Mouse (Mus musculus) midbrain, postnatal 0 days (tissue): ENCODE results near the gene Sult2b1. TPM values are rescaled to one million over a fixed set of nuclear protein-coding genes. Genes with fewer than 3 reads are reported as not detected.

ENCODE experiments used
- ATAC-seq: fragments of 200-750 bp; cut with Nextera tagmentation; 2 replicates; pipeline ENCODE4 v1.8.0; 2017; ENCODE audit warnings: moderate number of reproducible peaks, mild to moderate bottlenecking, moderate TSS enrichment, moderate library complexity; ENCODE audit not compliant: low FRiP score
- DNase-seq: peaks from one replicate; pipeline ENCODE4 v3.0.0-alpha.2; 2015; ENCODE audit warnings: low spot score
- H3K27ac ChIP-seq: fragments of 300-500 bp; sonication (generic); 2 replicates; pipeline ENCODE4 v1.5.1; 2014; ENCODE audit warnings: low read depth, mild to moderate bottlenecking, low read length, mixed read lengths
- H3K27me3 ChIP-seq: fragments of 300-500 bp; sonication (generic); 2 replicates; pipeline ENCODE4 v1.6.1; 2014; ENCODE audit warnings: low read length, control low read depth, mixed read lengths; ENCODE audit not compliant: insufficient read depth
- H3K36me3 ChIP-seq: fragments of 300-500 bp; sonication (generic); 2 replicates; pipeline ENCODE4 v1.6.1; 2014; ENCODE audit warnings: low read length, control low read depth, mixed read lengths; ENCODE audit not compliant: insufficient read depth
- H3K4me1 ChIP-seq: fragments of 300-500 bp; sonication (generic); 2 replicates; pipeline ENCODE4 v1.6.1; 2014; ENCODE audit warnings: mild to moderate bottlenecking, control low read depth, antibody characterized with exemption, low read length, mixed read lengths; ENCODE audit not compliant: insufficient read depth
- H3K4me2 ChIP-seq: fragments of 300-500 bp; sonication (generic); 2 replicates; pipeline ENCODE4 v1.6.1; 2014; ENCODE audit warnings: low read depth, mild to moderate bottlenecking, low read length, mixed read lengths; ENCODE audit not compliant: poor library complexity, severe bottlenecking
- H3K4me3 ChIP-seq: fragments of 300-500 bp; sonication (generic); 2 replicates; pipeline ENCODE4 v1.5.1; 2014; ENCODE audit warnings: low read depth, mild to moderate bottlenecking, low read length, moderate library complexity
- H3K9ac ChIP-seq: fragments of 300-500 bp; sonication (generic); replicated peaks from 2 replicates; pipeline ENCODE4 v1.6.1; 2014; ENCODE audit warnings: mild to moderate bottlenecking, low read length, moderate library complexity, mixed read lengths; ENCODE audit not compliant: poor library complexity, severe bottlenecking
- H3K9me3 ChIP-seq: fragments of 300-500 bp; sonication (generic); 2 replicates; pipeline ENCODE4 v1.6.1; 2016; ENCODE audit warnings: low read length, control low read depth
- CTCF ChIP-seq: IDR thresholded peaks from 2 replicates; pipeline ENCODE4 v1.5.1; 2016; ENCODE audit warnings: antibody characterized with exemption, mild to moderate bottlenecking
- WGBS: fragments of 180-500 bp; shearing (Covaris S2); extraction: QIAGEN DNeasy Blood & Tissue Kit; methylation state at CpG from one replicate; pipeline ENCODE4 v1.1.7; 2014; 5-methylcytosine and 5-hydroxymethylcytosine counted together
- polyA plus RNA-seq: library from polyadenylated mRNA; unstranded; fragments of >200 nt; fragmentation: Nextera tagmentation; extraction: Ambion mirVana; gene quantifications from 2 replicates; pipeline ENCODE4 v1.2.1, GENCODE M21; 2015
- total RNA-seq: library from RNA; depleted of rRNA; stranded (reverse); fragments of >200 nt; gene quantifications from 2 replicates; pipeline ENCODE4 v1.2.3, GENCODE M21; 2014

Gene Sult2b1
- total and polyA plus RNA-seq, 2 experiments from 2014 or later = 5.0 to 5.6 TPM

GRCm38 (mm10) chr7:45721234-45721571 is 63.3 kb downstream of the Sult2b1 start:
- no peak overlapping the region for H3K4me2 ChIP-seq
- H3K9me3 ChIP-seq = no peaks in the 10 kb centered on the region
- TF ChIP-seq CTCF = no peak
- H3K9ac ChIP-seq = no peak overlapping the region
- no peak overlapping the region for H3K4me3 ChIP-seq
- H3K27ac ChIP-seq = no peak overlapping the region
- 74% methylated on average over 7 of the region's 7 CpGs for WGBS
- no peaks in the 10 kb centered on the region for H3K27me3 ChIP-seq
- H3K36me3 ChIP-seq = peaks cover 44% of the 10 kb centered on the region
- ATAC-seq (no peak), DNase-seq (no peak)
- peaks cover 3% of the 10 kb centered on the region; the same call in 1 of the 2 replicates for H3K4me1 ChIP-seq

GRCm38 (mm10) chr7:45720413-45721233 is 63.8 kb downstream of the Sult2b1 start, which contains the start of gene Fam83e:
TSS of gene Fam83e (plus strand) at chr7:45721212.
- Histone ChIP-seq H3K27ac (no peak within 1 kb of the TSS), H3K4me3 (no peak within 1 kb of the TSS), H3K36me3 (peaks cover 41% of the 10 kb centered on the region), H3K9me3 (no peaks in the 10 kb centered on the region), H3K27me3 (no peaks in the 10 kb centered on the region), H3K9ac (0 out of 2 replicates have a peak within 1 kb of the TSS, but pooled peaks have one; percentile 13), H3K4me2 (no peak within 1 kb of the TSS), H3K4me1 (peaks cover 3% of the 10 kb centered on the region; the same call in 1 of the 2 replicates)
- no peak for DNase-seq
- 88% methylated on average over 12 of the region's 14 CpGs for WGBS
- peak; percentile 34 for TF ChIP-seq CTCF
- no peak for ATAC-seq

DNA sequence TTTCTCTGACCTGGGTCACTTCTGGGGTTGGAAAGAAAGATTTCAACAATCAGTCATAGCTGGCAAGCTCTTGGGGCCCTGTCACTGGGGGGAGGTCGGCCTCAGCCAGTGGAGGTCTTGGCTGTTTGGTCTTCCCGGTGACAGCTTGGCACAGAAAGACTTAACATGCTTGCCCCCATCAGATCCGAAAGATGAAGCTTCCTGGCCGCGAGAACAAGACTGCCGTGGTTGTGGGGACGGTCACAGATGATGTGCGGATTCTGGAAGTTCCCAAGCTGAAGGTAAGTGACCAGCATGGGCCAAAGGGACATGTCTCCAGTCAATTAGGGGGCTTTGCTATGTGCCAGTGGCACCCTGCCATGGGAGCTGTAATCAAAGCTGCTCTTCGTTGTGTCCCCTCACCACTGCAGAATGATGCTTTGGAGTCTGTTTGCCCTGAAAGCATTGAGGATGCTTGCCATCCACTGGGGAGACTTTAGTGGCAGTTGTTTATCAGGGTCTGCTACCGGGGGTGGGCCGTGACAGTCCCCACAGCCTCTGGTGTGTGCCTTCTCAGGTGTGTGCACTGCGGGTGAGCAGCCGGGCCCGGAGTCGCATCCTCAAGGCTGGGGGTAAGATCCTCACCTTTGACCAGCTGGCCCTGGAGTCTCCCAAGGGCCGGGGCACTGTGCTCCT is 64.6 kb downstream of the Sult2b1 start:
- H3K4me3 ChIP-seq = no peak overlapping the region
- DNase-seq (no peak), ATAC-seq (no peak)
- TF ChIP-seq CTCF = no peak
- H3K27me3 ChIP-seq = no peaks in the 10 kb centered on the region
- WGBS = 93% methylated on average over 15 of the region's 16 CpGs
- H3K9ac ChIP-seq = no peak overlapping the region; the same call in 1 of the 2 replicates
- no peaks in the 10 kb centered on the region for H3K9me3 ChIP-seq
- peaks cover 3% of the 10 kb centered on the region; the same call in 1 of the 2 replicates for H3K4me1 ChIP-seq
- no peak overlapping the region for H3K4me2 ChIP-seq
- no peak overlapping the region for H3K27ac ChIP-seq
- peaks cover 40% of the 10 kb centered on the region for H3K36me3 ChIP-seq

DNA sequence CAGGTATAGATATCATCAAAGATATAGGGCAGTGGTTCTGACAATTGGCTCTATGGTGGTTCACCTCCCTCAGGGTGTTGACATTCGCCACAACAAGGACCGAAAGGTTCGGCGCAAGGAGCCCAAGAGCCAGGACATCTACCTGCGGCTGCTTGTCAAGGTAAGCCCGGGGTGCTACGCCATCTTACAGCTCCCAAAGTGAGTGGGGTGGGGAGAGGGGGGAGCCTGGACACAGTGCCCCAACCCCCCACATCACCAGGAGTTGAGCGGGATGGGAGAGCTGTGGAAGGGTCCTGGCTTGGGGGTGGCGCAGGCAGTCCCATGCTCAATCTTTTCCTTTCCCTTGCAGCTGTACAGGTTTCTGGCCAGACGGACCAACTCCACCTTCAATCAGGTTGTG is 65.3 kb downstream of the Sult2b1 start:
- Histone ChIP-seq H3K27ac (no peak overlapping the region), H3K27me3 (no peaks in the 10 kb centered on the region), H3K36me3 (peaks cover 33% of the 10 kb centered on the region), H3K4me3 (peak overlapping the region; percentile 58), H3K4me1 (peaks cover 7% of the 10 kb centered on the region), H3K9ac (peak overlapping the region; percentile 89), H3K9me3 (no peaks in the 10 kb centered on the region), H3K4me2 (peak overlapping the region; percentile 62)
- ATAC-seq = no peak
- 87% methylated on average over 10 of the region's 10 CpGs for WGBS
- TF ChIP-seq CTCF = no peak
- DNase-seq = no peak

GRCm38 (mm10) chr7:45718331-45718730 is 66.1 kb downstream of the Sult2b1 start:
- WGBS = under 1% methylated on average over 20 of the region's 20 CpGs
- Histone ChIP-seq H3K27me3 (no peaks in the 10 kb centered on the region), H3K4me3 (peak overlapping the region; percentile 58), H3K4me1 (peaks cover 9% of the 10 kb centered on the region), H3K27ac (peak overlapping the region; percentile 85), H3K4me2 (peak overlapping the region; percentile 62), H3K36me3 (peaks cover 25% of the 10 kb centered on the region), H3K9me3 (no peaks in the 10 kb centered on the region), H3K9ac (peak overlapping the region; percentile 89)
- ATAC-seq (no peak), DNase-seq (no peak)
- no peak for TF ChIP-seq CTCF

- Histone ChIP-seq H3K9ac (peak within 1 kb of the TSS; percentile 89), H3K4me1 (peaks cover 9% of the 10 kb centered on the region), H3K36me3 (peaks cover 26% of the 10 kb centered on the region), H3K4me3 (peak within 1 kb of the TSS; percentile 58), H3K27me3 (no peaks in the 10 kb centered on the region), H3K9me3 (no peaks in the 10 kb centered on the region), H3K4me2 (peak within 1 kb of the TSS; percentile 62), H3K27ac (peak within 1 kb of the TSS; percentile 89)
- WGBS = 0% methylated on average over 41 of the region's 41 CpGs
- ATAC-seq (peak; percentile 82), DNase-seq (peak; percentile 99)
- peak; percentile 35 for TF ChIP-seq CTCF
These were observed 66.6 kb downstream of the Sult2b1 start, which contains the start of gene Sphk2 for GRCm38 (mm10) chr7:45717918-45718297. TSS of gene Sphk2 (minus strand) at chr7:45718002.
